In genomic region chr1:155233378-155233777, GRCm38 (mm10) we compare ENCODE assay signal across 10 mouse cellular contexts. TPM values are rescaled to one million over a fixed set of nuclear protein-coding genes. Genes with fewer than 3 reads are reported as not detected.
DNase-seq lines count a peak whose midpoint lies in the region; ATAC-seq and TF ChIP-seq lines count a peak whose summit lies in the region.
"Had no signal": no experiment of that assay in that cellular context is flagged by ENCODE, and none has a peak within 500 bp of the region (broad histone marks: within the 10 kb centered on the region; RNA-seq: fewer than 3 reads in every experiment).

No protein-coding gene starts in this region.

- DNase-seq in cerebellum, adult 11-12 months = peak; percentile 39
- DNase-seq in cerebellum, postnatal 4 days (ENCODE audit: low spot score in 2 of 2) = no peak
- DNase-seq in liver, postnatal 0 days = no peak
- no peak for DNase-seq in liver
- DNase-seq in spleen, postnatal 36 days (ENCODE audit: low spot score in 2 of 2) = no peak
- no peak for DNase-seq in retina, postnatal 1 day
- DNase-seq: B cell, adult 2 months had no signal

- peaks cover 5% of the 10 kb centered on the region; the same call in 1 of the 2 replicates for H3K4me1 ChIP-seq in liver, postnatal 0 days (ENCODE audit: insufficient read depth)
- peaks cover 85% of the 10 kb centered on the region for H3K4me1 ChIP-seq in hindbrain, embryonic 12.5 days
- H3K4me1 ChIP-seq in neural tube, embryonic 13.5 days (replicated peaks) = peaks cover 94% of the 10 kb centered on the region

- WGBS in liver, postnatal 0 days (ENCODE audit: insufficient replicate concordance) = 68% methylated on average over 9 of the region's 9 CpGs
- 70% methylated on average over 9 of the region's 9 CpGs for WGBS in hindbrain, embryonic 12.5 days
- 76% methylated on average over 9 of the region's 9 CpGs for WGBS in neural tube, embryonic 13.5 days

- no peaks in the 10 kb centered on the region for H3K9me3 ChIP-seq in liver, postnatal 0 days (ENCODE audit: low read length)
- H3K9me3 ChIP-seq in hindbrain, embryonic 12.5 days (replicated peaks) = no peaks in the 10 kb centered on the region
- H3K9me3 ChIP-seq in neural tube, embryonic 13.5 days = no peaks in the 10 kb centered on the region

- TF ChIP-seq EP300 in liver, postnatal 0 days (IDR thresholded peaks at IDR 0.05; ENCODE audit: low read depth) = no peak

- ATAC-seq in liver, postnatal 0 days = peak; percentile 16; the same call in 1 of the 2 replicates
- no peak for ATAC-seq in hindbrain, embryonic 12.5 days (ENCODE audit: low FRiP score)
- ATAC-seq in neural tube, embryonic 13.5 days (ENCODE audit: low read depth) = no peak

- H3K4me3 ChIP-seq in liver, postnatal 0 days (ENCODE audit: low read depth, low read length) = no peak overlapping the region
- no peak overlapping the region for H3K4me3 ChIP-seq in hindbrain, embryonic 12.5 days
- H3K4me3 ChIP-seq in neural tube, embryonic 13.5 days = no peak overlapping the region

- no peak overlapping the region for H3K4me2 ChIP-seq in liver, postnatal 0 days (ENCODE audit: low read depth, low read length)
- H3K4me2 ChIP-seq in hindbrain, embryonic 12.5 days (replicated peaks) = no peak overlapping the region
- 0 out of 2 replicates have a peak overlapping the region, but pooled peaks have one; percentile 3 for H3K4me2 ChIP-seq in neural tube, embryonic 13.5 days

- no peaks in the 10 kb centered on the region for H3K27me3 ChIP-seq in liver, postnatal 0 days (ENCODE audit: insufficient read depth, low read length)
- no peaks in the 10 kb centered on the region; the same call in 1 of the 2 replicates for H3K27me3 ChIP-seq in hindbrain, embryonic 12.5 days
- H3K27me3 ChIP-seq in neural tube, embryonic 13.5 days = no peaks in the 10 kb centered on the region

- H3K27ac ChIP-seq in liver, postnatal 0 days (ENCODE audit: low read depth) = no peak overlapping the region
- peak overlapping the region; percentile 89 for H3K27ac ChIP-seq in hindbrain, embryonic 12.5 days
- H3K27ac ChIP-seq in neural tube, embryonic 13.5 days (replicated peaks) = peak overlapping the region; percentile 93
- H3K27ac ChIP-seq: liver, embryonic 14.5 days had no signal

- TF ChIP-seq CTCF in liver, postnatal 0 days (IDR thresholded peaks at IDR 0.05; ENCODE audit: low read depth) = no peak

- no peak overlapping the region for H3K9ac ChIP-seq in liver, postnatal 0 days (replicated peaks)
- H3K9ac ChIP-seq in hindbrain, embryonic 12.5 days = no peak overlapping the region
- peak overlapping the region; percentile 17; the same call in 1 of the 2 replicates for H3K9ac ChIP-seq in neural tube, embryonic 13.5 days
- H3K9ac ChIP-seq: liver, embryonic 14.5 days had no signal

- H3K36me3 ChIP-seq in liver, postnatal 0 days (replicated peaks; ENCODE audit: insufficient read depth, low read length) = no peaks in the 10 kb centered on the region
- no peaks in the 10 kb centered on the region for H3K36me3 ChIP-seq in hindbrain, embryonic 12.5 days
- no peaks in the 10 kb centered on the region for H3K36me3 ChIP-seq in neural tube, embryonic 13.5 days

RNA-seq across cellular contexts. Expression of gene BC034090, which starts 10.9 kb away (rescaled TPM):
- 0.14 and 0.22 TPM in 2 replicates for polyA plus RNA-seq in liver, postnatal 0 days (2015; fragmentation: Nextera tagmentation; extraction: Ambion mirVana)
- 5.0 and 5.4 TPM in 2 replicates for polyA plus RNA-seq in hindbrain, embryonic 12.5 days (2016; fragmentation: Nextera tagmentation; extraction: Ambion mirVana)
- polyA plus RNA-seq in neural tube, embryonic 13.5 days (2015; fragmentation: Nextera tagmentation; extraction: Ambion mirVana) = 3.5 and 6.4 TPM in 2 replicates
